Mouse (Mus musculus): Measurements from ENCODE around the gene Gm4353.
"Not testable (repeated sequence)": the region's sequence is repeated elsewhere in the genome, so short reads cannot be mapped to it uniquely, and the experiment has no call there.

Gm4353 gene

GRCm38 (mm10) chr7:116084366-116084765 is at the start of gene Gm4353:
Gene Gm4353, minus strand, starts transcription at chr7:116084635.
- DNase-seq (ENCODE audit: low spot score in 2 of 2), result not testable (repeated sequence)

GRCm38 (mm10) chr7:116132078-116132477 is 47.6 kb upstream of the Gm4353 start:
- peak; percentile 26 to 34 for DNase-seq (ENCODE audit: low spot score in 2 of 2)

GRCm38 (mm10) chr7:116131390-116131789 is 47.0 kb upstream of the Gm4353 start:
- DNase-seq (ENCODE audit: low spot score in 2 of 2), result no peak

- DNase-seq (ENCODE audit: low spot score in 2 of 2), result no peak
Observed at GRCm38 (mm10) chr7:116129374-116129773, 44.9 kb upstream of the Gm4353 start.

GRCm38 (mm10) chr7:116128286-116128685 is 43.9 kb upstream of the Gm4353 start:
- no peak for DNase-seq (ENCODE audit: low spot score in 2 of 2)

GRCm38 (mm10) chr7:116127052-116127451 is 42.6 kb upstream of the Gm4353 start:
- DNase-seq (ENCODE audit: low spot score in 2 of 2), result no peak

- DNase-seq (ENCODE audit: low spot score in 2 of 2), result no peak
Observed at GRCm38 (mm10) chr7:116125671-116126070, 41.2 kb upstream of the Gm4353 start.

- no peak for DNase-seq (ENCODE audit: low spot score in 2 of 2)
Observed at GRCm38 (mm10) chr7:116124057-116124456, 39.6 kb upstream of the Gm4353 start.

GRCm38 (mm10) chr7:116123597-116123985 is 39.2 kb upstream of the Gm4353 start:
- no peak for DNase-seq (ENCODE audit: low spot score in 2 of 2)

- DNase-seq (ENCODE audit: low spot score in 2 of 2), result no peak
Observed at GRCm38 (mm10) chr7:116122981-116123596, 38.7 kb upstream of the Gm4353 start.

GRCm38 (mm10) chr7:116121202-116121601 is 36.8 kb upstream of the Gm4353 start:
- no peak for DNase-seq (ENCODE audit: low spot score in 2 of 2)

GRCm38 (mm10) chr7:116120737-116121136 is 36.3 kb upstream of the Gm4353 start:
- DNase-seq (ENCODE audit: low spot score in 2 of 2), result no peak

- DNase-seq (ENCODE audit: low spot score in 2 of 2), result no peak
Observed at GRCm38 (mm10) chr7:116119306-116119857, 34.9 kb upstream of the Gm4353 start.

- no peak for DNase-seq (ENCODE audit: low spot score in 2 of 2)
Observed at GRCm38 (mm10) chr7:116115991-116116390, 31.6 kb upstream of the Gm4353 start.

GRCm38 (mm10) chr7:116115216-116115930 is 30.9 kb upstream of the Gm4353 start:
- no peak for DNase-seq (ENCODE audit: low spot score in 2 of 2)

GRCm38 (mm10) chr7:116111546-116111945 is 27.1 kb upstream of the Gm4353 start:
- no peak for DNase-seq (ENCODE audit: low spot score in 2 of 2)

GRCm38 (mm10) chr7:116110661-116111060 is 26.2 kb upstream of the Gm4353 start:
- DNase-seq (ENCODE audit: low spot score in 2 of 2), result no peak

GRCm38 (mm10) chr7:116103091-116103490 is 18.7 kb upstream of the Gm4353 start:
- no peak for DNase-seq (ENCODE audit: low spot score in 2 of 2)

- peak in 1 of 2 experiments; percentile 0 for DNase-seq (ENCODE audit: low spot score in 2 of 2)
Observed at GRCm38 (mm10) chr7:116099952-116100528, 15.6 kb upstream of the Gm4353 start.

- no peak for DNase-seq (ENCODE audit: low spot score in 2 of 2)
Observed at GRCm38 (mm10) chr7:116093466-116093850, 9.0 kb upstream of the Gm4353 start.

GRCm38 (mm10) chr7:116092710-116093465 is 8.5 kb upstream of the Gm4353 start:
- DNase-seq (ENCODE audit: low spot score in 2 of 2), result peak; percentile 94 to 96

GRCm38 (mm10) chr7:116060739-116061138 is 23.7 kb downstream of the Gm4353 start:
- no peak for DNase-seq (ENCODE audit: low spot score in 2 of 2)
